Mouse (Mus musculus) frontal cortex, postnatal 10 days (tissue): ENCODE measurements around the gene Has3.

Experiments used
- DNase-seq, 2 experiments: peaks; one replicate each; pipeline ENCODE4 v3.0.0; 2022; ENCODE audit warnings: low spot score in 2 of 2, mixed read lengths in 1 of 2

The Has3 gene

DNA sequence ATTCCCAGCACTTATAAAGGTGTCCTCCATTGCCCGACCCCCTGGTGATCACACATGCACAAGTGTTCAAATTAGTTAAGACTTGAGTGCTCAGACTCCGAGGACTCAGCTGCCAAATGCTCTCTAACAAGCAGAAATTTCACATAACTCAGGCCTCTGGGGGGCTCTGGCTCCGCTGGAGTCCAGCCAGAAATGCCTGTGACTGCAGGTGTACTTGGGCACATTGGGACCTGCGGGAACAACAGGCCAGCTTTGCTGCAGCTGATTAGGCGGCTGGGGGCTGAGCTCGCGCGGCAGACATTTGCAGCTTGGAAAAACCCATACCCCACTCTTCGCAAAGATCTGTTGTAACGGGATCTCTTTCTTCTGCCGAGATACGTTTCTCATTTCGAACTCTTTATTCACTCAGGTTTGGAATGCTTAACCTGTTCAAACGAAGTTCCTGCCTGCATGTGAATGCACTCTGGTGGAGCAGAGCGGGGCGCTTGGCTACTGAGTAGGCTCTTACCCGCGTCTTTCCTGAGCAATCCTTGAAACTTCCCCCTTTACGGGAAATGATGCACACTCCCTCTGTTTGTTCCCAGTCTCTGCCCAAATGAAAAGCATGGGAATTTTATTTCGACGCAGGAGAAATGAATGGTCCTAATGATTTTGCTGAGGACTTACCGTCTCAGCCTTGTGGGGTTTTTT is 62.5 kb downstream of the Has3 start:
- DNase-seq = peak in 1 of 2 experiments; percentile 11

DNA sequence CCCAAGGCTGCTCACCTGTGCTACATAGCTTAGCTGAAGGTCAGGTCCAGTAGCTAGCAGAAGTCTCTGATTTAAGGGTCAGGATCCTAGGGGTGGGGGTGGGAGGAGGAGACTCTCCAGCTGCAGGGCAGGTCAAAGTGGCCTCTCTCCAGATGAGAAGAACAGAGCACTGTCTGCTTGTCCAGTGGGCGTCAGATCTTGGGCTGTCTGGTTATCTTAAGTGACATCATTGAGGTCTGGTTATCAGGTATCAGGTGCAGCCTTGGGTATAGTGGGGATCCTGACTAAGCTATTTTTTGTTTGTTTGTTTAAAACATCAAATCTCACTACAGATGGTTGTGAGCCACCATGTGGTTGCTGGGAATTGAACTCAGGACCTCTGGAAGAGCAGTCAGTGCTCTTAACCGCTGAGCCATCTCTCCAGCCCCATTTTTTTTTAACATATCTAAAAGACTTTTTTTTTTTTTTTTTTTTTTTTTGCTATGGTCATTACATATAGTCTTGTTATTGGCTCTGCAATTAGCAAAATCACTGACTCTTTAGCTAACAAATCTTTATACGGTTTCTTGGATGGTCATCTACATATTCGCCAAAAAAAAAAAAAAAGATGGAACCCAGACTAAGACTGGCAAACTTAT is 63.6 kb downstream of the Has3 start:
- DNase-seq = no peak
